Mouse (Mus musculus) brain, embryonic 14.5 days (tissue): Measurements from ENCODE around the gene St6galnac1.
"Not testable (repeated sequence)": the region's sequence is repeated elsewhere in the genome, so short reads cannot be mapped to it uniquely, and the experiment has no call there.

Experiments
- CTCF ChIP-seq: fragments of 200-500 bp; IDR thresholded peaks from 2 replicates; pipeline ENCODE4 v1.5.1; 2012; ENCODE audit warnings: inconsistent platforms, mild to moderate bottlenecking, moderate library complexity, borderline replicate concordance; ENCODE audit not compliant: insufficient read depth, insufficient read length; ENCODE audit errors: extremely low read depth
- POLR2A ChIP-seq: fragments of 200-500 bp; IDR thresholded peaks from 2 replicates; pipeline ENCODE4 v1.6.1; 2012; ENCODE audit warnings: mild to moderate bottlenecking, inconsistent platforms, borderline replicate concordance; ENCODE audit not compliant: poor library complexity, insufficient read depth, insufficient read length, severe bottlenecking; ENCODE audit errors: extremely low read depth

- TF ChIP-seq POLR2A, CTCF: not testable (repeated sequence)
These were observed 28.5 kb downstream of the St6galnac1 start for GRCm38 (mm10) chr11:116746822-116747221.
